Mouse (Mus musculus): ENCODE measurements at regions not wholly inside any gene's neighbourhood (a gene's known extent, or its start where the extent isn't known, plus 50 kb on each side); places are given as distances from the start of the nearest gene placed in this dataset.

DNA sequence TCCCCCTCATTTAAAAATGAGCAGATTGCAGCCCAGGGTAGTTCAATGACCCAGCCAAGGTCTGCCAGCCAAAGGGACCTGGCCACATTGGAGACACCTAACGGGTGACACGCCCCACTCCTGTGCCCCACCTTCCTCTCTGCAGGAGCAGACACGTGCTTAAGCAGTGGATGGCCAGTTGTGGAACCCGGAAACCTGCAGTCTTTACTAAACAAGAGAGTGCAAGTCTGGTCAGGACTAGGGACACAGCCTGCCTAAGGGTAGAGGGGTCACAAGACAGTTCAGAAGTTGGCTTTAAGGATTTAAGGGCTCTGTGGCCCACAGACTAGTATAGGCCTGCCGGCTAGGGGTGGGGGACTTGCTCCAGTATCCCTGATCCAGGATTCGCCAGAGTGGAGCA is 179.2 kb upstream of the Gm4791 start:
- no peak for DNase-seq

- no peak for DNase-seq
These were observed 182.4 kb upstream of the Gm4791 start for GRCm38 (mm10) chr9:46816126-46816525.

DNA sequence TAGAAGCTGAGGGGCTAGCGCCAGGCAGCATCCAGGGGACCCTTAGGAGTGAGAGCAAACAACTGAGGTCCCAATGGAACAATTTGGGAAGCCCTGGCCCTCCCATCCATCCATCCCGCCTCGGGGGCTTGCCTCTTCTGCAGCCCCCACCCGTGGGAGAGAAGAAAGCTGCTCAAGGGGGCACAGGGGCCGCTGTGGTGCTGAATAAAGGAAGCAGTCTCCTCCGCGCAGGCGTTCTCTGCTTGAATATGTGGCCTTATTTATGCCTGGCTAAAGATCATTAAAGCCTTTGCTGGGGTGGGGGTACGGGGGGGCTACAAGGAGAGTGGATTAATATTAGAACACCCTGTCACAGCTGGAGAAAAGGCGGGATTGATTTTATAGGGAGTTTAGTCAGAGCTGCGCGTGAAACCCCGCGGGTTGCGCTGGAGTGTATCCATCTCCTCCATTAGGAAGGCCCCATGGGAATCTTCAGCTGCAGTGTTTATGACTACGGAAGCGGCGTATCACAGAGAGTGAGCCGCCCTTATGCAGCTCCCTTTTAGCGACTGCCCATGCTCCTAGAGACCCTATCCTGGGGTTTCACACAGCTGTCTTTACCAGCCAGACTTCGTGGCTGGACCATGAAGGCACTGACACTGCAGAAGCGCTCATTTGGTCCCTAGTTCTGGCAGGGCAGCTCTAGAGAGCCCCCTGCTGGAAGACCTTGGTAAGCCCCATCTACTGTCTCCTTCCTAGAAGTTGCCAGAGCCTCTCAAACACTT is 183.9 kb upstream of the Gm4791 start:
- peak; percentile 80 to 85 for DNase-seq

DNA sequence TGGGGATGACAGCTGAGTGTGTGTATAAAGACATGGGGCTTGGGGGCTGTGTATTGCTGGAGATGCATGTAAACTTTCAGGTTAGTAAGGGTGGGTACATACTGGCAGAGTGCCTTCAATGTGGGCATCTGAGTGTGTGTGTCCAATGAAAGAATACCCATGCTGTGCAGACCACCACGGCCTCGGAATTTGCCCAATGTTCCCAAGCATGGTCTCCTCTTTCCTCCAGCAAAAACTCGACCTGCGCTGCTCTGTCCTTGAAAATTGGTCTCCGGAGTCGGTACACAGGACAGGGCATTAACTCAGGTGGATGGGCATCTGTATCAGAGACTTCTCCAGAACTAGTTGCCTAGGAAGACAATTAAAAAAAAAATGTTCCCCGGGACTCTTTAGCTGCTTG is 188.3 kb upstream of the Gm4791 start:
- DNase-seq = no peak

DNA sequence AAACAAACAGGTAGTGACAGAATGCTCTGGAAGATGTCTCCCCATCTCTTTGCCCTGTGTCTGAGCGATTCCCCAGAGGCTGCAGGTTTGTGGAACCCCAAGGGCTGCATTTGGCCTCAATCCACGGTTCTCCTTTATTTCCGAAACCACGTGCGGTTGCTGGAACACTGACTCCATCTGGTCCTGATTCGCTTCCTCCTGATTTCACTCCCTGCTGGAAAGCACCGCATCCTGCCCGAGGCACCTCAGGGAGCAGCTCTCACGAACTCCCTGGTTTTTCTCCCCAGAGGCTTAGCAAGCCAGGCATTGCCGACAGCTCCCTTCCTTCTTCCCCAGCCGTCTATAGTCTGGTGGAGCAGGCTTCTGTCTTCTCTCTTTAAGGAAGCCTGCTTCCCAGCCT is 203.1 kb upstream of the Gm4791 start:
- no peak for DNase-seq

DNA sequence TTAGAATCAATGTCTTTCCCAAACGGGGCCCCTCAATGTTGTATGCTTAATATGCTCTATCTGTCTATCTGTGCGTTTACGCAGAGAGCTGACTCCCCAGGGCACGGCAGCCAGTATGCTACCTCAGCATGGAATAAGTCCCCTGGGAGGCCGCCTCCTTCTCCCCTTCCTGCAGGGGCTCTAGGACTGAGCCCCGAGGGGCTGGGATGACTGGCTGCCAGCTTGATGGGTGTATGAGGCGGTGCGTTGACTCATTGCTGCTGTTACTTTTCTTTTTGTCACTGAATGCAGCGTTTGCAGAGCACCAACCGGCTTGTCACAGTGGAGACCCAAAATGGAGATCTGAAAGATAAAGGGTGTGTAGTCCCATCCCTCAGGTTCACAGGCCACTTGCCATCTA is 209.5 kb upstream of the Gm4791 start:
- no peak for DNase-seq

GRCm38 (mm10) chr9:46788456-46788855 is 210.1 kb upstream of the Gm4791 start:
- no peak for DNase-seq

DNA sequence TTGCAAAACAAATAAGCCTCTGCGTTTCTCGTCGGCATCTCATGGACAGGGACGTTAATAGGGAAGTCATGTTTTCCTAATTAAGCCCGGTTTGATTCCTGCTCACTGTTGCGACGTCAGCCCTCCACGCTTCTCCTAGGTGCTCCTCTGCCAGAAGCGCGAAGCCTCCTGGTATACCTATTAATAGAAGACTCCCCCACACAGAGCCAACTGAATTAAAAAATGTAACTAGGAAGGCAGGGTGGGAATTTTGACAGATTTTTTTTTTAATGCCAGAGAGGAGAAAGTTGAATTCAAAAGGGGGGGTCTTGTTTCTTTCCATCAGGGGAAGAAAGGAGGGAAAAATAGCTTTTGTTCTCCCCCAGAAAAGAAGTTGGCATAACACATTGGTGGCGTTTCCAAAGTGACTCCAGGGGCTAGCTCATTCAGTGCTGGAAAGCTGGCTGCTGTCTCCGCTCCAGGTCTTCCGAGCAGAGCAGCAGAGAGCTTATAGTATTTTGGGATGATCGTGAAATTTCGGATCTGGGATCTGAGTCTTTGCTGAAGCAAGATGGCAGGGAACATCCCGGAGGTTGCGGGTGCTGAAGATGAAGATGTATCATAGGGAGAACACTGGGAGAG is 214.1 kb upstream of the Gm4791 start:
- DNase-seq = no peak

DNA sequence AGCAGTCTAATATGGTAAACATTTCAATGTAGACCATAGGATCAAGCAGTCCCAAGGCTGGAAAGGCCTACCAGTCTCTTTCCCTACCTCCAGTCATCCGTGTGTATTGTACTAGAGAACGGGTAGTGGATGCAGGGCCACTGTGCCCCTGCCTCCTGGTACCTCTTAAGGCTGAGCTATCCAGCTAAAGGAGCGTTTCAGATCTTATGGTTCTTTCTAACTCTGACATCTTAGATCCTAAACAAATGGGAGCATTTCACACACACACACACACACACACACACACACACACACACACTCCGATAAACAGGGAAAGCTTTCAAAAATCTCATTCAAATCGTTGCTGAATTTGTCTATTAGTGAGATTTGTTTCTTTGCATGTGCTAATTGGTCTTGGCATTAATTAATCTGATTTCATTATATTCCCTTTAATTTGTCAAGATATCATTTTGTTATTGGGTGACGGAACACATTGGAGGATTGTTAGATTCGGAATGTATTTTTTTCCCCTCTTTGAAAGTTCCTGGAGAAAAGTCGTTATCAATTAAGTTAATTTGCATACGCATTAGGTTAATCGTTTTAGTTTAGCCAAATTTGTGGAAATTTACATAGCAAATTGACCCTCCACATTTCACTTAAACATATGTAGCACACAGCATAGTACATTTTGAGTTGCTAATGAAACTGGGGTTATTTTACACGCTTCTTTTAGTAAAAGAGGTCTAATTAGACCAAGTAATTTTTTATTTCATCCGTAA is 214.8 kb upstream of the Gm4791 start:
- no peak for DNase-seq

GRCm38 (mm10) chr9:46781681-46782080 is 216.9 kb upstream of the Gm4791 start:
- DNase-seq = no peak

- DNase-seq = no peak
These were observed 219.8 kb upstream of the Gm4791 start for GRCm38 (mm10) chr9:46778769-46779168.

DNA sequence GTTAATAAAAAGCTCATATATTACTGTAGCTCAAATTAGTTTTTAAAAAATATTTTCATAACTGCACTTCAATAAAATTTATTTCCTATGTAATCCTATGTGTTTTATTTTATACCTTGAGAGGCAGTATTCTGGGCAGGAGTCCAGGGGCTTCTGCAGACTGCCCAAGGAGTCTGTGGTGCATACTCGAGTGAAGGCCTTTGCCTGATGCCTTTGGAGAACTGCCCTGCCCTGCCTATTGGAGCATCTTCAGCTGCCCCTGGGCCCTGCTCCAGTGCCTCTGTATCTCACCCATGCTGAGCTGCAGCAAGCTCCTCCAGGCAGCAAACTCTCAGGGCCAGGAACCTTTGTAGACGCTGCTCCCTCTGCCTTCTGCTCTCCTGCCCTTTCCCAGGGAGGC is 223.7 kb upstream of the Gm4791 start:
- no peak for DNase-seq

DNA sequence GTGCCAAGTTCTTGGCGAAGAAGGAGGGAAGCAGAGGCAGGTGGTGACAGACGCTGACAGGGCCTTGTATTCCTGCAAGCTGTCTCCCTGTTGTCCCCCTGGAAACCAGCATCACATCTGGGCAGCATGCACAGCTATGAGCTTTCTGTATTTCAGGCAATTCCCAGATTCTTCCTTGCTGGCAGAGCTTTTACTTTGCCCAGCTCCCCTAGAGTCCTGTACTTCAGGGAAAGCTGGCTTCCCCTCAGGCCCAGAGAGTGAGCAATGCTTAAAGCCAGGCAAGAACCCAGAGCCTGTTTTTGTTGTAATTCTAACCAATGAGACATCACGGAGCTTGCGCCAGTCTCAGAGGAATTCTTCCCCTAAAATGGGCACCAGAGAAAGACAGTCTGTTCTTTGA is 238.3 kb upstream of the Gm4791 start:
- no peak for DNase-seq

GRCm38 (mm10) chr9:46757005-46757672 is 241.4 kb upstream of the Gm4791 start:
- no peak for DNase-seq

GRCm38 (mm10) chr9:46751981-46752380 is 246.6 kb upstream of the Gm4791 start:
- no peak for DNase-seq

DNA sequence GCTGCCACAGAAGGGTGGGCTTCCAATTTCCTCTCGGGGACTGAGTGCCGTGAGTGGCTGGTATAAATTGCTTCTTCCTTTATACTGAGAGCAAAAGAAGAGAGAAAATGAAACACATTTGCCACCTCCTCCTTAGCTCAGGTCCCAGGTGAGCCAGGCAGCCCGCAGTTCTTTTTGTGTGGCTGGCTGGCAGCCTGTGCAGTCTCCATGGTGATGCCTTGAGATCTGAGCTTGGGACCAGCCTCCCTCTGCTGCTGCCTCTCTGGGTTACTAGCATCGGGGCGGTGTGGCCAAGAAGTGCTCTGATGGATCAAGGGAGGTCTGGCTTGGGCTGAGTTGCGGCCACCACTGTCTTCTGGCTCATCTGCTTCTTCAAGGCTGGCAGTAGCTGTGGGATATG is 249.1 kb upstream of the Gm4791 start:
- DNase-seq = no peak

- no peak for DNase-seq
These were observed 252.3 kb upstream of the Gm4791 start for GRCm38 (mm10) chr9:46746266-46746665.

GRCm38 (mm10) chr9:46740496-46740895 is 258.0 kb upstream of the Gm4791 start:
- no peak for DNase-seq

- DNase-seq = no peak
These were observed 259.2 kb upstream of the Gm4791 start for GRCm38 (mm10) chr9:46739341-46739740.

DNA sequence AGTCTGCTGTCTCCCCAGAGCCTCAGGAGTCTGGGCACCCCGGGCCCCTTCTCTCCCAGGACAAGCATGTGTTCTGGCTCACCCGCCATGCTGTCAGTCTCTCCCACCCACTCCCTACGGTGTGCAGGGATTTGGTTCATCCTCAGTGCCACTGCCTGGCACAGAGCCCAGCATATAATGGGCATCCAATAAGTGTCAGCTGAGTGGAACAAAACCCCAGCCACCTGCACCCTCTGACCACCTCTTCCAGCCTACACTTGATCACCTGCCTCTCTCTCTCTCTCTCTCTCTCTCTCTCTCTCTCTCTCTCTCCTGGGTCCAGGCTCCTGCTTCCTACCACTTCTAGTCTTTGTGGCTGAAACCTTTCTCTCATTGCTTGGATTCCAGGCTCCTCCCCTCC is 259.9 kb upstream of the Gm4791 start:
- peak in 1 of 2 experiments; percentile 25 for DNase-seq

GRCm38 (mm10) chr9:46738056-46738455 is 260.5 kb upstream of the Gm4791 start:
- DNase-seq = no peak

DNA sequence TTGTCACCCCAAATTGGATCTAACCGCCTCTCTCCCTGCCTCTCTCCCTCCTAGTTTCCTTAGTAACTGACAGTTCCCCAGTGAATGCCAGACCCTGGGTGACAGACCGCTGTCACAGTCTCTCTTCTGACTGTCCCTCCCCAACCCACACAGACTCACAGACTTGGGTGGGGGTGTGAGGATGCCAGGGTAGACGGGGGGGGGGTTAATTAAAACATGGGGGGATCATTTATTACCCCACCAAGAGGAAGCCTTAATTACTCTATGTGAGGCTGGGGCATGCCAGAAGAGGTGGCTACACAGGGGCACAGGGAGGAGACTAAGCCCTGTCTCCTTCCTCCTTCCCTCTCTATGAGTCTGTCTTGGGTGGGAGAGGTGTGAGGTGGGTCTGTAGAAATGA is 261.1 kb upstream of the Gm4791 start:
- DNase-seq = no peak

- DNase-seq = peak in 1 of 2 experiments; percentile 5
These were observed 262.3 kb upstream of the Gm4791 start for GRCm38 (mm10) chr9:46736232-46736631.
